Mouse (Mus musculus): ENCODE results near the gene Hormad1. TPM values are rescaled to one million over a fixed set of nuclear protein-coding genes. Genes with fewer than 3 reads are reported as not detected.

Gene Hormad1
- polyA plus RNA-seq, 1 experiment from 2014 or later, result not detected

Other genes with a start within 250 kb of the Hormad1 start
- 181 and 184 TPM in 2 replicates for gene Cers2, start 244.9 kb upstream of the Hormad1 start, polyA plus RNA-seq (2015; fragmentation: Nextera tagmentation; extraction: Ambion mirVana)
- gene Setdb1, start 202.5 kb upstream of the Hormad1 start, polyA plus RNA-seq (2015; fragmentation: Nextera tagmentation; extraction: Ambion mirVana), result 47.2 and 53.0 TPM in 2 replicates
- 0.28 TPM in 1 of 2 replicates, not detected in the other for gene 4930558C23Rik, start 156.8 kb upstream of the Hormad1 start, polyA plus RNA-seq (2015; fragmentation: Nextera tagmentation; extraction: Ambion mirVana)
- gene Arnt, start 125.3 kb upstream of the Hormad1 start, polyA plus RNA-seq (2015; fragmentation: Nextera tagmentation; extraction: Ambion mirVana), result 53.5 and 56.1 TPM in 2 replicates
- 32.7 and 37.8 TPM in 2 replicates for gene Ctsk, start 60.4 kb upstream of the Hormad1 start, polyA plus RNA-seq (2015; fragmentation: Nextera tagmentation; extraction: Ambion mirVana)
- gene Ctss, start 32.9 kb upstream of the Hormad1 start, polyA plus RNA-seq (2015; fragmentation: Nextera tagmentation; extraction: Ambion mirVana), result 12.0 and 14.4 TPM in 2 replicates
- 32.3 and 33.6 TPM in 2 replicates for gene Golph3l, start 29.3 kb downstream of the Hormad1 start, polyA plus RNA-seq (2015; fragmentation: Nextera tagmentation; extraction: Ambion mirVana)
- 86.8 and 91.5 TPM in 2 replicates for gene Ensa, start 65.3 kb downstream of the Hormad1 start, polyA plus RNA-seq (2015; fragmentation: Nextera tagmentation; extraction: Ambion mirVana)
- 42.3 and 43.4 TPM in 2 replicates for gene Mcl1, start 99.1 kb downstream of the Hormad1 start, polyA plus RNA-seq (2015; fragmentation: Nextera tagmentation; extraction: Ambion mirVana)
- gene Adamtsl4, start 128.2 kb downstream of the Hormad1 start, polyA plus RNA-seq (2015; fragmentation: Nextera tagmentation; extraction: Ambion mirVana), result 2.7 and 4.1 TPM in 2 replicates
- gene Ecm1, start 179.9 kb downstream of the Hormad1 start, polyA plus RNA-seq (2015; fragmentation: Nextera tagmentation; extraction: Ambion mirVana), result 4.8 and 6.0 TPM in 2 replicates
- 47.6 and 47.8 TPM in 2 replicates for gene Tars2, start 200.5 kb downstream of the Hormad1 start, polyA plus RNA-seq (2015; fragmentation: Nextera tagmentation; extraction: Ambion mirVana)

All from limb, embryonic 13.5 days (tissue).